Mouse (Mus musculus) heart, postnatal 0 days (tissue): ENCODE results near the gene Samd15.

Source experiments
- CTCF ChIP-seq: IDR thresholded peaks from 2 replicates; pipeline ENCODE4 v1.5.1; 2016; ENCODE audit warnings: antibody characterized with exemption, control low read depth, low read depth
- EP300 ChIP-seq: IDR thresholded peaks from 2 replicates; pipeline ENCODE4 v1.6.1; 2016; ENCODE audit warnings: antibody characterized with exemption, low read depth

- TF ChIP-seq CTCF (no peak), EP300 (no peak)
These were observed 50.6 kb downstream of the Samd15 start for GRCm38 (mm10) chr12:87250161-87250560.
